Mouse (Mus musculus) myocyte (in vitro differentiated cells): ENCODE measurements around the gene Mia2.

Source experiments
- E2F4 ChIP-seq: IDR thresholded peaks from one replicate; pipeline ENCODE4 v1.6.1; 2011; ENCODE audit warnings: mild to moderate bottlenecking, control low read depth, moderate library complexity; ENCODE audit not compliant: insufficient read depth
- MAX ChIP-seq: IDR thresholded peaks from one replicate; pipeline ENCODE4 v1.6.1; 2011; ENCODE audit warnings: low read depth, mild to moderate bottlenecking, control low read depth
- POLR2A ChIP-seq: IDR thresholded peaks from one replicate; pipeline ENCODE4 v1.6.1; 2011; ENCODE audit warnings: low read depth, mild to moderate bottlenecking, control low read depth, moderate library complexity; ENCODE audit not compliant: insufficient read length
- POLR2AphosphoS2 ChIP-seq: IDR thresholded peaks from one replicate; pipeline ENCODE4 v1.6.1; 2011; ENCODE audit warnings: low read depth, control low read depth; ENCODE audit not compliant: insufficient read length
- TCF12 ChIP-seq: IDR thresholded peaks from one replicate; pipeline ENCODE4 v1.6.1; 2011; ENCODE audit warnings: mild to moderate bottlenecking, control low read depth; ENCODE audit not compliant: poor library complexity, insufficient read depth, severe bottlenecking
- TCF3 ChIP-seq: IDR thresholded peaks from one replicate; pipeline ENCODE4 v1.6.1; 2011; ENCODE audit warnings: low read depth, control low read depth; ENCODE audit not compliant: insufficient read length

GRCm38 (mm10) chr12:59084446-59084845 is 11.2 kb upstream of the Mia2 start:
- TF ChIP-seq E2F4 (no peak), TCF12 (no peak), POLR2A (no peak), TCF3 (no peak), MAX (no peak), POLR2AphosphoS2 (no peak)
